Mouse (Mus musculus) midbrain, embryonic 16.5 days (tissue): ENCODE measurements around the gene Cc2d1a. TPM values are rescaled to one million over a fixed set of nuclear protein-coding genes. Genes with fewer than 3 reads are reported as not detected.

ENCODE experiments used
- ATAC-seq: fragments of 200-750 bp; cut with Nextera tagmentation; 2 replicates; pipeline ENCODE4 v1.8.0; 2017; ENCODE audit warnings: moderate TSS enrichment
- H3K27ac ChIP-seq: fragments of 300-500 bp; sonication (generic); 2 replicates; pipeline ENCODE4 v1.5.1; 2014; ENCODE audit warnings: mild to moderate bottlenecking, low read length, mixed read lengths
- H3K27me3 ChIP-seq: fragments of 300-500 bp; sonication (generic); 2 replicates; pipeline ENCODE4 v1.6.1; 2014; ENCODE audit warnings: low read depth, low read length, mixed read lengths; ENCODE audit not compliant: control insufficient read depth, insufficient read depth
- H3K36me3 ChIP-seq: fragments of 300-500 bp; sonication (generic); 2 replicates; pipeline ENCODE4 v1.6.1; 2014; ENCODE audit warnings: mild to moderate bottlenecking, low read length, moderate library complexity, mixed read lengths; ENCODE audit not compliant: control insufficient read depth, insufficient read depth
- H3K4me1 ChIP-seq: fragments of 300-500 bp; sonication (generic); 2 replicates; pipeline ENCODE4 v1.6.1; 2014; ENCODE audit warnings: mild to moderate bottlenecking, low read length, mixed read lengths; ENCODE audit not compliant: control insufficient read depth, insufficient read depth
- H3K4me2 ChIP-seq: fragments of 300-500 bp; sonication (generic); 2 replicates; pipeline ENCODE4 v1.6.1; 2014; ENCODE audit warnings: mild to moderate bottlenecking, low read length, mixed read lengths
- H3K4me3 ChIP-seq: fragments of 300-500 bp; sonication (generic); 2 replicates; pipeline ENCODE4 v1.5.1; 2014; ENCODE audit warnings: low read depth, mild to moderate bottlenecking, low read length, moderate library complexity, mixed read lengths
- H3K9ac ChIP-seq: fragments of 300-500 bp; sonication (generic); 2 replicates; pipeline ENCODE4 v1.6.1; 2014; ENCODE audit warnings: low read depth, low read length, mixed read lengths
- H3K9me3 ChIP-seq: fragments of 300-500 bp; sonication (generic); replicated peaks from 2 replicates; pipeline ENCODE4 v1.6.1; 2014; ENCODE audit warnings: mild to moderate bottlenecking, low read length, mixed read lengths; ENCODE audit not compliant: control insufficient read depth, poor library complexity, severe bottlenecking
- WGBS: fragments of 180-500 bp; shearing (Covaris S2); extraction: QIAGEN DNeasy Blood & Tissue Kit; methylation state at CpG from one replicate; pipeline ENCODE4 v1.1.7; 2014; 5-methylcytosine and 5-hydroxymethylcytosine counted together
- polyA plus RNA-seq: library from polyadenylated mRNA; unstranded; fragments of >200 nt; fragmentation: Nextera tagmentation; extraction: Ambion mirVana; gene quantifications from 2 replicates; pipeline ENCODE4 v1.2.1, GENCODE M21; 2015

Cc2d1a gene
- polyA plus RNA-seq, 1 experiment from 2014 or later: 64.8 TPM

- no peak overlapping the region for H3K4me3 ChIP-seq
- WGBS: 56% methylated on average over 4 of the region's 4 CpGs
- no peaks in the 10 kb centered on the region for H3K9me3 ChIP-seq
- H3K9ac ChIP-seq: no peak overlapping the region
- ATAC-seq: no peak
- H3K36me3 ChIP-seq: no peaks in the 10 kb centered on the region
- no peak overlapping the region for H3K4me2 ChIP-seq
- no peak overlapping the region for H3K27ac ChIP-seq
- peaks cover 6% of the 10 kb centered on the region for H3K27me3 ChIP-seq
- peaks cover 10% of the 10 kb centered on the region for H3K4me1 ChIP-seq
Measured at GRCm38 (mm10) chr8:84189603-84190002, 41.9 kb upstream of the Cc2d1a start.

GRCm38 (mm10) chr8:84188671-84189070 is 40.9 kb upstream of the Cc2d1a start:
- no peak overlapping the region for H3K4me2 ChIP-seq
- peaks cover 6% of the 10 kb centered on the region for H3K27me3 ChIP-seq
- 89% methylated on average over 10 of the region's 10 CpGs for WGBS
- no peaks in the 10 kb centered on the region for H3K36me3 ChIP-seq
- H3K9ac ChIP-seq: no peak overlapping the region
- H3K4me1 ChIP-seq: peaks cover 15% of the 10 kb centered on the region
- H3K27ac ChIP-seq: no peak overlapping the region
- no peaks in the 10 kb centered on the region for H3K9me3 ChIP-seq
- H3K4me3 ChIP-seq: no peak overlapping the region
- no peak for ATAC-seq

- 0 out of 2 replicates have a peak overlapping the region, but pooled peaks have one; percentile 5 for H3K9ac ChIP-seq
- H3K4me2 ChIP-seq: peak overlapping the region; percentile 54
- H3K9me3 ChIP-seq: no peaks in the 10 kb centered on the region
- 5% methylated on average over 21 of the region's 21 CpGs for WGBS
- H3K4me1 ChIP-seq: peaks cover 18% of the 10 kb centered on the region
- peak overlapping the region; percentile 23; the same call in 1 of the 2 replicates for H3K4me3 ChIP-seq
- no peak for ATAC-seq
- no peaks in the 10 kb centered on the region for H3K36me3 ChIP-seq
- H3K27me3 ChIP-seq: 0 out of 2 replicates have a peak, but pooled peaks cover 3% of the 10 kb centered on the region
- H3K27ac ChIP-seq: no peak overlapping the region
Measured at GRCm38 (mm10) chr8:84187065-84187755, 39.5 kb upstream of the Cc2d1a start.

- WGBS: 1% methylated on average over 12 of the region's 12 CpGs
- 0 out of 2 replicates have a peak overlapping the region, but pooled peaks have one; percentile 5 for H3K9ac ChIP-seq
- no peaks in the 10 kb centered on the region for H3K36me3 ChIP-seq
- ATAC-seq: no peak
- peaks cover 23% of the 10 kb centered on the region for H3K4me1 ChIP-seq
- peak overlapping the region; percentile 54 for H3K4me2 ChIP-seq
- H3K4me3 ChIP-seq: peak overlapping the region; percentile 23; the same call in 1 of the 2 replicates
- H3K9me3 ChIP-seq: no peaks in the 10 kb centered on the region
- H3K27me3 ChIP-seq: 0 out of 2 replicates have a peak, but pooled peaks cover 3% of the 10 kb centered on the region
- no peak overlapping the region for H3K27ac ChIP-seq
Measured at GRCm38 (mm10) chr8:84186547-84186946, 38.8 kb upstream of the Cc2d1a start.

GRCm38 (mm10) chr8:84185117-84185516 is 37.4 kb upstream of the Cc2d1a start, which contains the start of gene Nanos3:
Nanos3 (minus strand) TSS chr8:84185217.
- 92% methylated on average over 7 of the region's 7 CpGs for WGBS

GRCm38 (mm10) chr8:84184085-84185043 is 36.6 kb upstream of the Cc2d1a start:
- peaks cover 45% of the 10 kb centered on the region for H3K4me1 ChIP-seq
- H3K27me3 ChIP-seq: 0 out of 2 replicates have a peak, but pooled peaks cover 3% of the 10 kb centered on the region
- H3K4me3 ChIP-seq: peak overlapping the region; percentile 77
- no peaks in the 10 kb centered on the region for H3K9me3 ChIP-seq
- H3K27ac ChIP-seq: peak overlapping the region; percentile 97
- no peaks in the 10 kb centered on the region for H3K36me3 ChIP-seq
- WGBS: 19% methylated on average over 21 of the region's 21 CpGs
- H3K4me2 ChIP-seq: peak overlapping the region; percentile 83
- H3K9ac ChIP-seq: peak overlapping the region; percentile 99
- ATAC-seq: peak; percentile 24; the same call in 1 of the 2 replicates

More at GRCm38 (mm10) chr8:84185117-84185516, 37.4 kb upstream of the Cc2d1a start, which contains the start of gene Nanos3:
- Histone ChIP-seq H3K9me3 (no peaks in the 10 kb centered on the region), H3K4me3 (peak within 1 kb of the TSS; percentile 77), H3K36me3 (no peaks in the 10 kb centered on the region), H3K27ac (peak within 1 kb of the TSS; percentile 97), H3K9ac (peak within 1 kb of the TSS; percentile 99), H3K4me2 (peak within 1 kb of the TSS; percentile 83), H3K27me3 (0 out of 2 replicates have a peak, but pooled peaks cover 3% of the 10 kb centered on the region), H3K4me1 (peaks cover 37% of the 10 kb centered on the region)
- ATAC-seq: no peak

GRCm38 (mm10) chr8:84183261-84184084 is 35.7 kb upstream of the Cc2d1a start:
- peak overlapping the region; percentile 97 for H3K27ac ChIP-seq
- peak; percentile 61 for ATAC-seq
- peak overlapping the region; percentile 83 for H3K4me2 ChIP-seq
- 0 out of 2 replicates have a peak, but pooled peaks cover 3% of the 10 kb centered on the region for H3K27me3 ChIP-seq
- peak overlapping the region; percentile 99 for H3K9ac ChIP-seq
- H3K4me1 ChIP-seq: peaks cover 54% of the 10 kb centered on the region
- no peaks in the 10 kb centered on the region for H3K36me3 ChIP-seq
- peak overlapping the region; percentile 77 for H3K4me3 ChIP-seq
- no peaks in the 10 kb centered on the region for H3K9me3 ChIP-seq
- WGBS: under 1% methylated on average over 75 of the region's 87 CpGs

- Histone ChIP-seq H3K4me2 (peak overlapping the region; percentile 83), H3K4me3 (peak overlapping the region; percentile 77), H3K36me3 (no peaks in the 10 kb centered on the region), H3K9me3 (no peaks in the 10 kb centered on the region), H3K9ac (peak overlapping the region; percentile 99), H3K4me1 (peaks cover 55% of the 10 kb centered on the region), H3K27ac (peak overlapping the region; percentile 97), H3K27me3 (0 out of 2 replicates have a peak, but pooled peaks cover 3% of the 10 kb centered on the region)
- peak; percentile 20; the same call in 1 of the 2 replicates for ATAC-seq
- whole genome bisulfite sequencing: 35% methylated on average over 4 of the region's 4 CpGs
Measured at GRCm38 (mm10) chr8:84182833-84183232, 35.1 kb upstream of the Cc2d1a start.
